Mouse (Mus musculus) heart, postnatal 0 days (tissue): Measurements from ENCODE around the gene Ppp1r15b.

Experiments
- CTCF ChIP-seq: IDR thresholded peaks from 2 replicates; pipeline ENCODE4 v1.5.1; 2016; ENCODE audit warnings: antibody characterized with exemption, control low read depth, low read depth
- EP300 ChIP-seq: IDR thresholded peaks from 2 replicates; pipeline ENCODE4 v1.6.1; 2016; ENCODE audit warnings: antibody characterized with exemption, low read depth

DNA sequence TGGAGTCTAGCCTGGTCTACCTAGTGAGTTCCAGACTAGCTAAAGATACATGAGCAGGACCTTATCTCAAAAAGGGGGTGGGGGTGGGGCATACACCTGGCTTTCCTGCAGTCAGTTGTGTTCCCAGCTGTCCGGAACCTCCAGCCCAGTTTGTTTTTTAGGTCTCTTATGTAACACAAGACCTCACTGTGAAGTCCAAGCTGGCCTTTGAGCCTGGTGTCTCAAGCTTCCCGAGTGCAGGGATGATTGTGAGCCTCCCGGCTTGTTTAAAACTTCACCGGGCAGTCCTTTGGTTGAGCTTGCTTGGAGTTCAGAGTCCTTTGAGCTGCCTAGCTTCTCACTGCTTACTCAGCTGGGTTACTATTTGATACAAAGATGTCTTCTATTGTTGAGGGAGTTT, 3.1 kb downstream of the Ppp1r15b start:
- no peak for TF ChIP-seq EP300
- TF ChIP-seq CTCF: no peak
